Mouse (Mus musculus) left cerebral cortex, adult 2 months (tissue): ENCODE measurements around the gene Stc2. TPM values are rescaled to one million over a fixed set of nuclear protein-coding genes. Genes with fewer than 3 reads are reported as not detected.

Experiments used
- DNase-seq, 2 experiments: peaks; one replicate each; pipeline ENCODE4 v3.0.0; 2021 to 2022; ENCODE audit warnings: low spot score in 2 of 2, mixed read lengths in 1 of 2; ENCODE audit errors: extremely low spot score in 1 of 2
- H3K27ac ChIP-seq: fragments of 200-600 bp; 2 replicates; pipeline ENCODE4 v1.8.1; 2022
- H3K4me3 ChIP-seq: fragments of 200-600 bp; 2 replicates; pipeline ENCODE4 v1.8.1; 2022
- CTCF ChIP-seq: fragments of 200-600 bp; IDR thresholded peaks from 2 replicates; pipeline ENCODE4 v1.8.1; 2022; ENCODE audit warnings: antibody characterized with exemption, mild to moderate bottlenecking, moderate library complexity
- intact Hi-C: fragments of 180-260 bp; cut with DNase I; formaldehyde crosslinking; loops from one replicate; pipeline ENCODE4 v1.15.1; 2025
- long read RNA-seq, 2 experiments: library from polyadenylated mRNA; stranded (forward); transcript quantifications; one replicate each; pipeline ENCODE4 v2.0.0; 2021; ENCODE audit warnings: borderline mapping rate in 2 of 2
- total RNA-seq, 2 experiments: library from RNA; stranded (reverse); gene quantifications; 2 replicates each; pipeline ENCODE4 v1.2.3; 2021

The Stc2 gene
- total RNA-seq, result 1 to 10 TPM; 1.2 to 2.0 TPM
- long read RNA-seq, experiment 1, partial matches to known transcripts, result 1 of 1 reads
- long read RNA-seq, experiment 1, other reads (novel, unspliced or antisense), result 0 of 1 reads
- long read RNA-seq, experiment 2, result 0 reads

DNA sequence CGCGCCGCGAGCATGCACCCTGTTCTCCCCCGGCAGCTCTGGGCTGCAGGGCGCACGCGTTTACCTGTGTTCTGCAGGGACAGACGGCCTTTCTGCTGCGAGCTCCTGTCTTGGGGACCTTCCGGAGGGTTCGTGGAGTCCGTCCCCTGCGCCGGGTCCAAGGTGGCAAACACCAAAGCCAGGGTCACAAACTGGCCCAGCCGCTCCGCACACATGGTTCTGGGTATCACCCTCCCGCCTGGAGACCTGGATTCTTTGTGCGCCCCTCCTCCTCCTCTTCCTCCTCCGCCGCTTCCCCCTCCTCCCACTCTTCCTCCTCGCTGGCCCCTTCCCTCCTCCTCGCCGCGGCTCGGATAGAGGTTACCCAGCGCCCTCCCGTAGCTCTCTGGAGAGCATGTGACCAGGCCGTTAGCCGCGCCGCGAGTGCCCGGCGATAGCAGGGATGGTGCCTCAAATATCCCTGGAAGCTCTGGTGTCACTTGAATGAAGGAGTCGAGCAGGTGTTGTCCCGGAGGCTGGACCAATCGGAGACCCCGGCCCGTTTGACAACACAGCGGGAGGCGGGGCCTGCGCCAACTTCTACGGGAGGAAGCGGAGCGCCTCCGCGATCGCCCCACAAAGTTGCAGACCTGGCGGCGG lies at the start of gene Stc2:
Gene Stc2 (minus strand): TSS at position 427 of the 639 bp plus-strand sequence.
- no peak for TF ChIP-seq CTCF
- Histone ChIP-seq H3K4me3 (peak within 1 kb of the TSS; percentile 56), H3K27ac (no peak within 1 kb of the TSS)
- DNase-seq, result peak; percentile 35 to 55
- intact Hi-C loops, result loop anchor here (5.0 kb wide), 2 partner anchors 122 to 238 kb away; no protein-coding TSS in a partner anchor

DNA sequence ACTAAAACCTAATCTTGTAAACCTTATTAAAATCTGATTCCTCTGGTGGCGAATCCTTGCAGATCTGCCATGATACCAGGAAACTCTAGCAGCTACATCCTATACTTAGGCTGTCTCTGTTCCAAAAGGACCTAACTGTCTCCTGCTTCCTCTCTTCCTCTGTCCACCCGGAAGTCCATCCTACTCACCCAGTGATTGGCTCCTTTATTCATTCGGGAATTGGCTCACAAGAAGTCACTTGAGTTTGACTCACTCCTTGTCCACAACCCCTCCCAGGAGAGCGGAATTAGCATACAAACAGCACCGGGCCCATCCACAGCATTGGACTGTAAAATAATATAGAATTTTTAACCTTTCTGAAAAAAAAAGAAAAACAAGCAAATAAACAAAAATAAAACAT lies 47.2 kb upstream of the Stc2 start:
- DNase-seq, result no peak
- no peak overlapping the region for H3K4me3 ChIP-seq
- H3K27ac ChIP-seq, result no peak overlapping the region
- no peak for TF ChIP-seq CTCF
- intact Hi-C loops, result no loop called here

GRCm38 (mm10) chr11:31412376-31412775 lies 42.5 kb upstream of the Stc2 start:
- no peak for DNase-seq
- Histone ChIP-seq H3K27ac (no peak overlapping the region), H3K4me3 (no peak overlapping the region)
- intact Hi-C loops, result no loop called here
- no peak for TF ChIP-seq CTCF

GRCm38 (mm10) chr11:31406736-31407135 lies 36.9 kb upstream of the Stc2 start:
- no peak for TF ChIP-seq CTCF
- Histone ChIP-seq H3K27ac (no peak overlapping the region), H3K4me3 (no peak overlapping the region)
- DNase-seq, result no peak
- intact Hi-C loops, result no loop called here

DNA sequence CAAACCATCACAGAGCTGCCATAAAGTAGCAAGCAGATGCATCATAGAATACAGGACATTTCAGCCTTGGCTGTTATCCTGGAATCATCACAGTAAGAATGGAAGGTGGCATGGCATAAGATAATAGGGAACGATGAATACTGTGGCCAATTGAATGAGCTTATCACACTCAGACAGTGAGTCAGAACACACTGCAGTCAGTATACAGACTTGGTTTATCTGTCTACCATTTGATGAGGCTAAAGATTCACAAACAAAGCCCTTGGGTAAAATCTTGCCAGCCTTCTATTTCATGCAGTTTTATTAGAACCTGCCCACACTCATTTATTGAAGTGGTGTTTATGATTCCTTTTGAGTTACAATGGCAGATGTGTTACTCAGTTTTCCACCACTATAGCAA lies 33.2 kb upstream of the Stc2 start:
- TF ChIP-seq CTCF, result no peak
- DNase-seq, result no peak
- Histone ChIP-seq H3K27ac (no peak overlapping the region), H3K4me3 (no peak overlapping the region)
- intact Hi-C loops, result no loop called here

- no peak for DNase-seq
- intact Hi-C loops, result no loop called here
- no peak for TF ChIP-seq CTCF
- Histone ChIP-seq H3K27ac (no peak overlapping the region), H3K4me3 (no peak overlapping the region)
Observed at GRCm38 (mm10) chr11:31398604-31399003, 28.7 kb upstream of the Stc2 start.

- intact Hi-C loops, result no loop called here
- no peak overlapping the region for H3K4me3 ChIP-seq
- no peak for DNase-seq
- no peak overlapping the region for H3K27ac ChIP-seq
- TF ChIP-seq CTCF, result no peak
Observed at GRCm38 (mm10) chr11:31396638-31397417, 27.0 kb upstream of the Stc2 start.

- no peak overlapping the region for H3K27ac ChIP-seq
- intact Hi-C loops, result no loop called here
- no peak overlapping the region for H3K4me3 ChIP-seq
- DNase-seq, result no peak
- no peak for TF ChIP-seq CTCF
Observed at GRCm38 (mm10) chr11:31394026-31394425, 24.2 kb upstream of the Stc2 start.

GRCm38 (mm10) chr11:31392340-31392739 lies 22.5 kb upstream of the Stc2 start:
- TF ChIP-seq CTCF, result no peak
- intact Hi-C loops, result no loop called here
- no peak overlapping the region for H3K27ac ChIP-seq
- DNase-seq, result no peak
- H3K4me3 ChIP-seq, result no peak overlapping the region

DNA sequence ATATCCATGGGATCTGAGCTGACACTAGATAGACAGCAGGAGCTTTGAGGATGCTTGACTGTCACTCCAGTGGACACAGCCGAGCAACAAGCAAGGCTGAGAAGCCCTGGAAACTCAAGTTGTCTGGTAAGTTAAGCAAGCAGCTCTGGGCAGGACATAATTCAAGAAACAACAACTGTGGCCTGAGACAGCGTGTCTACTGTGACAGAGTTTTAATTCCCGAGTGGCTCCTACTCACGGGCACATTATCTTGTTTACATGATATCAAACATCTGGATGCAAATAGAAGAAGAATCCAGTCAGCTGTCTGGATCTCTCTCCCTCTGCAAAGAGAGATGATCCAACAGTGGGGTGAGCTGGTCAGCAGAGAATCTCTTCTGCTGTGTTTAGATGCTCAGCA lies 19.0 kb upstream of the Stc2 start:
- intact Hi-C loops, result no loop called here
- no peak for DNase-seq

GRCm38 (mm10) chr11:31387526-31387925 lies 17.7 kb upstream of the Stc2 start:
- Histone ChIP-seq H3K27ac (no peak overlapping the region), H3K4me3 (no peak overlapping the region)
- DNase-seq, result no peak
- TF ChIP-seq CTCF, result no peak
- intact Hi-C loops, result no loop called here

More for the DNA sequence above, 19.0 kb upstream of the Stc2 start:
- Histone ChIP-seq H3K4me3 (no peak overlapping the region), H3K27ac (no peak overlapping the region)
- TF ChIP-seq CTCF, result no peak

DNA sequence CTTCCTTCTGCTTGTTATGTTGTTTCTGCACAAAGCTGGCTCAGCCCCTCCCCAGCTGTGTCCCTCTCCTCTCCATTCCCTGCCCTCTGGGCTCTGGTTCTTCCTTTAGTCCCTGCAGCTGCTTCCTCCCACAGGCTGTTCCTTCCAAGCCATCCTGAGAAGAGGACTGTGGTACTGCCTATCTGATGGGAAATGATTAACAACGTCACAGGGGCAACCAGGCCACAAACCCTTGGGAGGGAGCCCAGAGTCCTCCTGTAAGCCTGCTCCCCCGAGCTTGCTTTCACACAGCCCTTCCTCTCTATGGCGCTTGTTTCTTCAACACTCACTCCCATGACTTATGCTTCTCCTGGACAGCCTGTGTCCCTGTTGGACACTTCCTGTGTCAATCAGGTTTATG lies 16.7 kb upstream of the Stc2 start:
- intact Hi-C loops, result no loop called here
- H3K4me3 ChIP-seq, result no peak overlapping the region
- TF ChIP-seq CTCF, result no peak
- H3K27ac ChIP-seq, result no peak overlapping the region
- no peak for DNase-seq
